Mouse (Mus musculus): ENCODE measurements around the gene Kcnab2.

Gene Kcnab2

DNA sequence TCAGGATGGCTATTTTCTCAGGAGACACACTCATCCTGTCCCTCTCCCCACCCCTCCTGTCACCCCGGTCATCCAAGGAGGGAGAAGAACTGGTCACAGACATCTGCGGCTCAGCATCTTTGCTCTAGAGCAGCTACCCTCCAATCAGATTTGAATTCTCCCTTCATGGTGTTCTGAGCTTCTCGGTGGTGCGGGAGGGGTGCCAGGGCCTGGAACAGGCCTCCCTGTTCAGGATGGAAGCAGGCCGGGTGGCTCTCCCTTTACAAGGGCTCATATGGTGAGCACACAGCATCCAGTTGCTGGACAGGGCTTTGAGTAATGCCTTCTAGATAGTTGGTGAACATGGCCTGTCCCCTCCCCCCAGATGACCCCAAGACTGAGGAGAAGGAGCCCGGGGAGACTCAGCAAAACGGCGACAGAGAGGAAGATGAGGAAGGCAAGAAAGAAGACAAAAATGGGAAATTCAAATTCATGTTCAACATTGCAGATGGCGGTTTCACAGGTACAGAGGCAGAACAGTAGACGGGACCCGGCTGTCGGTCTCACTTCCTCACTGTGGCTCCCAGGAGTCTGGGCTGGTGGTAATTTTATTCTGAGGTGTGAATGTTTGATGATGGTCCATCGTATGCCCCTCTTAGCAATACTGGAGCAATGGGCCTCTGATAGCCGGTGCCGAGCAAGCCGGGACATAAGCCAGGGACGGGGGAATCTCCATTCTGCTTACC, 95.0 kb downstream of the Kcnab2 start:
- DNase-seq: no peak

DNA sequence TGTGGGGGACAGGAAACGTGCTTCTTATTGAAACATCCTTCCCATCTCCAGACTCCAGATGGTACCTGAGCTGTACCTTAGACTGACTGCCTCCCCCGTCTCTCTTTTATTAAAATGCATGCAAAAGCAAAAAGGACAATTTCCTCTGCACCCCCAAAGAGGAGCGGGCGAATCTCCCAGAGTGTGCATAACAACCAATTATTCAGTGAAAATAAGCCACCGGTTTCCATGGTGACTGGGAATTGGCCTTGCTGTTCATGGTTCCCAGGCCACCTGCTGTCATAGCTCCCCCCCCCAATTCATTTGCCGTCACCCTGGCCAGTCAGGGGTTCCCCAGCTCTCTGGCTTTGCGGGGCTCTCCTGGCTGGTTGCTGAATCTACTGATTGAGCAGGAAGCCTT, 112.4 kb downstream of the Kcnab2 start:
- DNase-seq: no peak

DNA sequence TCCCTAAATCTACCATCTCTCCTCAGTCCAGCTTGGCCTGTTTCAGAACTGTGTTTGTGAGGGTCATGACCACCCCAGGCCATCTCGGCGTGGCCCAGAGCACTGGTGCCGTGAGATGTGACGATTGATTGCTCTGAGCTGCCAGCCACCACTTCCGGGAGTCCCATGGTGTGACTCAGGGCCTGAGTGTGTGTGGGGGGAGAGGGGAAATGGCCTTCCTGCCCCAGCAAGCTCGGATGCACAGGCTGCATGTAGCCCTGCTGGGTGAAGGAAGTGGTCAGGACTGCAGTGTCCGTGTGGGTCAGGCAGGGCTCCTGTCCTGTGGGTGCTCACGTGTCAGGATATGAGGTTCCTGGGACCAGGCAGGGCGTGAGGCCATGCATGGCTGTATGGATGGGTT, 115.5 kb downstream of the Kcnab2 start:
- no peak for DNase-seq

DNA sequence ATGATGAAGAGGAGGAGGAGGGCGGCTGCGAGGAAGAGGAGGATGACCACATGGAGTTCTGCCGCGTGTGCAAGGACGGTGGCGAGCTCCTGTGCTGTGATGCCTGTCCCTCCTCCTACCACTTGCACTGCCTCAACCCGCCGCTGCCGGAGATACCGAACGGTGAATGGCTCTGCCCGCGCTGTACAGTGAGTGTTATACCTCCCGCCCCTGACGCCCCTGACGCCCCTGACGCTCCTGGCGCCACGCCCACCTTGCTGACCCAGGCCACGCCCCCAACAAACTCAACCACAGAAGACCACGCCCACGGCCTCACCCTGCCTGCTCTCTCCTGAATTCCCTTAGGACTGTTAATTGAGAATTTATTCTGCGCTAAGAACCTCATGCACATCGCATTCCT, 116.8 kb downstream of the Kcnab2 start:
- peak in 1 of 2 experiments; percentile 24 for DNase-seq

DNA sequence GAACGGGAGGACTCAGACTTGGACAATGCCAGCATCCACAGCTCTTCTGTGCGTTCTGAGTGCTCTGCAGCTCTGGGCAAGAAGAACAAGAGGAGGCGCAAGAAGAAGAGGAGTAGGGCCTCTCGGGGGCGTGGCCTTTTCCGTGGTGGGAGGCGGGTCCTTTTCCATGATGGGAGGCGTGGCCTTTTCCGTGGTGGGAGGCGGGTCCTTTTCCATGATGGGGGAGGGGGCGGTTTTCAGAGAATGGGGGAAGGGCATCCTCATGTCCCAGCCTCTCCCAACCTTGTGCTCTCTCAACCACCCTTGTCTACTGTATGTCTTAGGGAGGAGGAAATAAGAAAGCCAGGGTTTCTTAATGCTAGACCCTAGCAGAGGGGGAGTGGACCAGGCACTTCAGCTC, 118.0 kb downstream of the Kcnab2 start:
- DNase-seq: no peak

DNA sequence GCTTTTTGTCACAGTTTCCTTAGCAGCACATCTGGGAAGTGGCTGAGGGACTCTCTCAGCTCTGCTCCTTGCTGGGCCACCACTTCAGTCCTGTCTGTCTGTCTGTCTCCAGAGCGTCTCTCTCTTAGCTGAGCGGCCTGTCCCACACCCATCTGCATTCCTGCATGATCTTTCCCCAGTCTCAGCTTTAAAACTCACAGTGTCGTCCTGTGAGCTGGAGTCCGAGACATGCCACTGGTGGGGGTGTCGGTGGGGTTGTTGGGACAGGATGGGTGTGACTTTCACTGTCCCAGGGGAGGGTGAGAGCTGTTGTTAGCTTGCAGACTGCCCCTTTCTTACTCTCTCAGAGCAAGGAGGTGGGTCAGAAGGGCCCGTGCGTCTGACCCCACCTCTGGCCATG, 122.0 kb downstream of the Kcnab2 start:
- no peak for DNase-seq

DNA sequence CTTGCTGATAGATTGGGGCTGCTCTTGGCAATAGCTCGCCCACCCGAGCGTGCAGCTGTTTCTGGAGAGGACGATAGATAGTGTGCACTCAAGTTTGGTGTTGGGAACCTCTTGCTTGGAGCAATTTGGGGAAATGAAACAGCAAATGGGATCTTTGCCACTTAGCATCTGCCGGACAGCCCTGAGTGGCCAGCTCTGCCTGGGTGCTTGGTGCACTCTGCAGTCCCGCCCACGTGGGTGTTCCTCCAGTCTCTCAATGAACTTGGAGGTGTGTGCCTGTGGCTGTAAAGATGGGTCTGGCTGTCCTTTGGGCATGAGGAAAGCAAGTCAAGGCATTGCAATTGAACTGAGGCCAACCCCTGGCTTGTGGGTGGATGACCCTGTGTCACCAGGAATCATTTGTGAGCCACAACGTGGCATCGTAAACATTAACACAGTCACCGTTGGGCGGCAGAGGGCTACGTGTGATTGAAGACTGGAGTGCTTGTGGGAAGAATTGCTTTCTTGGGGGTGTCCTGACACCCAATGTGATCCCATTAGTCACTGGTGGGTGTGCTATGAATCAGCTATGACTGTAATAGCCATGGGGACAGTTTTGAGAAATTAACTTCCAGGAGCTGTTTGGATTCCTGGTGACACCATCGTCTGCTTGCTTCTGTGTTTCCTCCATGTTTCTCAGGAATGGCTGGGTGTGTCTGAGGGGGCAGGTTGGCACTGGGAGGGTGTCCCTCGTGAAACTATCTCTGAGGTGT, 123.6 kb downstream of the Kcnab2 start:
- no peak for DNase-seq

DNA sequence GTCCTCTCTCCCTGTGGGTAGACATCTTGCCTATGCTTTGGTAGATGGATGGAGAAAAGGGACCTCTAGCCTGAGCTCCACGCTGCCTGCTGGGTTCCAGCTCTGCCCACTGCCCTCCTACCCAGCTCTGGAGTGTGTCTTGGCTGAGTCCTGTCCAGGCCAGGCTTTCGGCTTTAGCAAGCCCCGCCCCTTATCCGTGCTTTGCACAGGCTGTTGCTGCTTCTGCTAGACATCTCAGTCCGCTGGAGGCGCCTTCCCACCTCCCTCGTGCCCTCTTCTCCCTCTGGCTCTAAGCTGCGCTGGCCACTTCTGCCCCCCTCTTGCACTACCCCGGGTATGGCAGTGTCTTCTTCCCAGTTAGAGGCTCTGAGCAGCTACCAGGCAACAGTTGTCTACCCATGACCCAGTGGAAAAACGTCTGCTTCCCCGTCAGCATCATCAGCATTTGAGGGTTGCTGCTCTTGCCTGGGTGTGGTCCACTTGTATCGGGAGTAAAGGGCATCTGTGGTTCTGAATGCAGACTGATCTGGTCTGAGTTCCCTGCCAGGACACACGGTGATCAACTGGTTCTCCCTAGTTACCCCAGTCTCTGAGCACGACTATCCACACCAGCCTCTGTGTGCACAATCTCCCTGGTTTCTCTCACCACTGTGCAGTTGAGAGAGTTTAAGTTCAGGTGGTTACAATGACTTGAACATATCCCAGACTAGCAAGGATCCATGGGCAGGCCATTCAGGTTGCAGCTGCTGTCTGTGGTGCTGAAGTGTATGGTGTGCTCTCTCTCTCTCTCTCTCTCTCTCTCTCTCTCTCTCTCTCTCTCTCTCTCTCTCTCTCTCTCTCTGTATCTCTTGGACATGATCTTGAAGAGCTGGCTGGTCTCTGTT, 126.0 kb downstream of the Kcnab2 start:
- DNase-seq: no peak

DNA sequence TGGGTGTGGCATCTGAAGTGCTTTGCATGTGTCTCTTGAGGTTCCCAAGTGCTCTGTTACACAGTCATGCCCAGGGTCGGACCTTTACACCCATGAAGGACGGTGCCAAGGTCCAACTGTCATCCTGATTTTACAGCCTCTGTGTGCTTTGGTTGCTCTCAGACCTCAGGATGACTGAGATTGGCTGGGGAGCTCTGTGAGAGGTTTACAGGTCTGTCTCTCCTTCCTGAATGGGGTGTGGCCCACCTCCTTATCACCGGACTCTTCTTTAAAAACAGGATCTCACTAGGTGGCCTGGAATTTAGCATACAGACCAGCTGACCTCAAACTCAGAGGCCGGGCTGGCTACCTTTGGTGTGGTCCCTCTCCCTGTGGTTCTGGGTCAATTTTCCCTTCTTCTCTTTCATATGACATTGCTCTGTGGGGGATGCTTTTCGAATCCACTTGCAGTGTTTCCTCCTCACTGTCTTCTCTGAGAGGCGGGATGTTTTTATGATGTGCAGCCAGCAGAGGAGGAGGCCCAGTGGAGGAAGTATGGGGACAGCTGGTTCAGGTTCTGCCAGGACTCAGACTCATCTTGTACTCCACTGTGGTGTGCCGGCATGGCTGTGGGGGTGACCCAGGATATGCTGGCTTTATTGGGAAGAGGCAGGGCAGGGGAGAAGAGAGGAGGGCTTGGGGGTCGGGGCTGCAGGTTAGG, 126.8 kb downstream of the Kcnab2 start:
- no peak for DNase-seq

DNA sequence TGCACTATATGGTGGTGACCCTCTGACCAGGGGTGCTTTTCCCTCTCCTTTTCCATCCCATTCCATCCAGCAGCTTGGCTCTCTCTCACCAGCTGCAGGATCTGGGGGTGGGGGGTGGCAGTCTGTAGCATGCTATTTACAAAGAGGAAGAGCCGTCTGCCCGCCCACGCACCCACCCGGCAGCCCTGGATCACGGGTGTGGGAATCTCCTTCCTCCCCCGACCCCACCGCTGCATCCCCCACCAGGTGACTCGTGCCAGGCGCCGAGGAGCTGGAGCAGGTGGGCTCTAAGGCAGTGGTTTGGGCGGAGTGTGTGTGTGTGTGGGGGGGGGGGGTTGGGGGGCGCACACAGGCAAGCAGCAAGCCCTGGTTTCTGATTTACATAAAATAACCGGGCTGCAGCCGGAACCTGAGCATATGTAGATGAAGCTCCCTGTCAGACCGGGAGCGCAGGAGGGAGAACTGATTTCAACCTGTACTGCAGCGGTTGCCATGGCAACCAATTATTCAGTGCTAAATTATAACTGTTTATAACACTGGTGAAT, 127.8 kb downstream of the Kcnab2 start:
- no peak for DNase-seq

DNA sequence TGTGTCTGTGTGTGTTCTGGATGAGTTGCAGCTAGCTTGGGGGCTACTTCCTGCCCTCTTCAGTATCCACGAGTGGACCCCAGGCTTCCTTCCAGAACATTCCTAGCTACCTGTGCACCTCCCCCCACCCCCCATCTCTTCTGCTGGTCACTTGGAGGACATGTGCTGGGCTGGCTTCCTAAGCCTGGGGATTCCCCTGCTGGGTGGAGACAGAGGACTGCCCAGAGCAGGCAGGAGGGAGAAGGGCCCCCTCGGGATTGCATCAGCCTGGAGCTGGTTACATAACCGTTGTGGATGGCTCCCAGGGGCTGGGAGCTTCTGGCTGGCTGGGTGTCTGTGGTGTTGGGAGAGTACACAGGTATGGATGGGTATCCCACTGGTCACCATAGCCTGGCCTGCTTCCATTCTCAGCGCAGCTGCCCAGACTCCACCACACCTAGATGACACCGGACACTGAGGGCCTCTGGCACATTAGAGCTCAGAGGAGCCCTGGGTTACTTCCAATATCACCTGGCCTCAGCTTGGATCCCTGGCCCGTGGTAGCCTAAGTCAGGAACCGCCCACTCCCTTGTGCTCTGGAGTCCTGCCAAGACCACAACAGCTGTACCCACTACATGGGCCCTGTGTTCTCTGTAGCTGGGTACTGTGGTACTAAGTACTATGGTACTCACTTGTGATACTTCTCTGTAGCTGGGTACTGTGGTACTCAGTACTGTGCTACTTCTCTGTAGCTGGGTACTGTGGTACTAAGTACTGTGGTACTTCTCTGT, 132.4 kb downstream of the Kcnab2 start:
- no peak for DNase-seq

DNA sequence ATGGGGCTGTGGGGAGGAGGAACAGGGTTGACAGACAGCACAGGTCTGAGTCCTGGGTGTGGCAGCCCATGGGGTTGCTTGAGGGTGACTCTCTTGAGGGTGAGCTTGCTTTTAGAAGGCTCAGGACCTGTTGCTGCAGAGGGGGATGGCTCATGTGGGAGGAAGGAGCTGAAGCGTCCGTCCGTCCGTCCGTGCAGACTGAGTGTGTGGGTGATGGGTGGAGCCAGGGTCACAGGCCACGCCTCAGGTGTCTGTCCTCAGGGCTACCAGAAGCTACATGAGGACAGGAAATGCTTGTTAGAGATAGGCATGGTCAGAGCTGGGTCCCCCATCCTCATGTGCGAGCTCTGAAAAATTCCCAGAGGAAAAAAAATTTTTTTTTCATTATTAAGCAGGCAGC, 133.0 kb downstream of the Kcnab2 start:
- no peak for DNase-seq

DNA sequence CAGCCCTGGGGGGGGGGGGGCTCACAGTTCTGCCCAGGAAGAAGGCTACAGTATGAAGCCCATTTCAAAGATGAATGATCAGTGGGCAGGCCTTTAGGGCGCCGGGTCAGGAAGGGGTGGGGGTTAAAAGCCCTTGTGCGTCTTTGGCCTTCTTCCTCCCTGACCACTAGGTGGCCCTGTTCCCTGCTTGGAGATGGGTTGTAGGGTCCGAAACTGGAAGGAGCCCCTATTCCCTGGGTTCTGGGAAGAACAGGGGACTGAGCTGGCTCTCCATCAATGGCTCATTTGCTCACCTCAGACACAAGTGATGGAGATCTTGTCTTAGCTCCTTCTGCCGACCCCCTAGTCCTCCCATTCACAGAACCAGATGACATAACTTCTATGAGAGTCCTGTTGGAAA, 134.4 kb downstream of the Kcnab2 start:
- DNase-seq: no peak

Measured in spleen, adult 18-20 months (tissue).